Comparison of ENCODE assay signal across 25 mouse cellular contexts in the genomic region with DNA sequence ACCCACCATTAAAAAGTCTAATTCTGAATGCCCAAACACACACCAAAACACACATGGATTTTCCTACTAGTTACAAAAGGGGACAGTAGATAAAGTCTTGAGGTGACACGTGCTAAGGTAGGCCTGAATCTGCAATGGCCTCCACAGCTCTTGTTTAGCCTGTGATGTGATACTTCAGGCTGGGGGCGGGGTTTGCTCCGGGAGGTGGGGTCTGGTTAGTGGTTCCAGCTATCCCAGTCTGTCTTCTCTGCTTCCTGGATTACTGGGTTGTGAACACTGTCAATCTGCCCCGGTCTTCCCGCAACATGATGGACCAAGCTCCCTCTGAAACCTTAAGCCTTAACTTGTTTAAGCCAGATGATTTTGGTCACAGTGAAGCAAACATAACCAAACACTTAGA.
"Had no signal": no experiment of that assay in that cellular context is flagged by ENCODE, and none has a peak within 500 bp of the region (broad histone marks: within the 10 kb centered on the region; RNA-seq: fewer than 3 reads in every experiment).

No protein-coding gene starts in this region.

- H3K4me2 ChIP-seq: heart, embryonic 13.5 days; heart, embryonic 15.5 days; hindbrain, embryonic 13.5 days; hindbrain, embryonic 15.5 days; limb, embryonic 13.5 days; limb, embryonic 15.5 days; liver, embryonic 12.5 days had no signal

- DNase-seq: gastrocnemius, postnatal 14 days; gastrocnemius, postnatal 36 days; heart, adult 18-20 months; heart, postnatal 14 days; heart, postnatal 36 days; kidney, adult 11 months; kidney, adult 2 months; kidney, adult 9 months; kidney, postnatal 10 days; kidney, postnatal 25 days; kidney, postnatal 4 days; left cerebral cortex, postnatal 4 days had no signal

- ATAC-seq: intestine, embryonic 16.5 days; liver, embryonic 12.5 days had no signal

- H3K36me3 ChIP-seq: heart, embryonic 10.5 days; heart, embryonic 13.5 days; heart, embryonic 15.5 days; hindbrain, embryonic 13.5 days; hindbrain, embryonic 15.5 days; limb, embryonic 15.5 days; liver, embryonic 12.5 days had no signal

- H3K4me3 ChIP-seq: heart, embryonic 10.5 days; heart, embryonic 13.5 days; heart, embryonic 15.5 days; hindbrain, embryonic 13.5 days; hindbrain, embryonic 15.5 days; layer of hippocampus, adult 2 months; left cerebral cortex, adult 2 months; limb, embryonic 13.5 days; limb, embryonic 15.5 days; liver, embryonic 12.5 days had no signal

- H3K27ac ChIP-seq: heart, embryonic 13.5 days; heart, embryonic 15.5 days; hindbrain, embryonic 15.5 days; hindbrain, postnatal 0 days; layer of hippocampus, adult 2 months; left cerebral cortex, adult 2 months; limb, embryonic 13.5 days; limb, embryonic 15.5 days; liver, embryonic 12.5 days; liver, embryonic 14.5 days had no signal

- H3K9me3 ChIP-seq: heart, embryonic 10.5 days; heart, embryonic 13.5 days; heart, embryonic 15.5 days; hindbrain, embryonic 13.5 days; hindbrain, embryonic 15.5 days; limb, embryonic 13.5 days; limb, embryonic 15.5 days; liver, embryonic 12.5 days had no signal

- H3K27me3 ChIP-seq: heart, embryonic 13.5 days; heart, embryonic 15.5 days; hindbrain, embryonic 13.5 days; hindbrain, embryonic 15.5 days; limb, embryonic 13.5 days; limb, embryonic 15.5 days; liver, embryonic 12.5 days had no signal

- H3K9ac ChIP-seq: heart, embryonic 13.5 days; heart, embryonic 15.5 days; hindbrain, embryonic 13.5 days; hindbrain, embryonic 15.5 days; limb, embryonic 13.5 days; limb, embryonic 15.5 days; liver, embryonic 12.5 days; liver, embryonic 14.5 days had no signal

- H3K4me1 ChIP-seq: hindbrain, embryonic 15.5 days; liver, embryonic 12.5 days had no signal
